Comparison of ENCODE assay signal across 8 mouse cellular contexts in the genomic region with DNA sequence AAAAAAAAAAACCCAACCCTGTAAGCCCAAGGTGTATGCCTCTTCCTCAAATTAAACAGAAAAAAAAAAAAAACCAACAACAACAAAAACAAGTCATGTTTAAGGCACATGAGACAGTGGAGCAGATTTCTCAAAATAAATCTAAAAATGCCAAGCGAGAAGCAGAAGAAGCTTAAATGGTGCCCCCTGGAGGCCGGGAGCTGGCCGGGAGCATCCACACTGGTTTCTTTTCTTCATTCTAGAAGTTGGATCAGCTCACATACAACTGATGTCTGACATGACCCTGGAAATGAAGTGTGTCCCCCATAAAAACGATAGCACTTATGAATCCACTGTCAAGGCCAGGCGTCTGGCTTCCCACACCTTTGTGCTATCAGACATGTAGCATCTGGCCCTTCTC. TPM values are rescaled to one million over a fixed set of nuclear protein-coding genes. Genes with fewer than 3 reads are reported as not detected.
DNase-seq lines count a peak whose midpoint lies in the region; ATAC-seq and TF ChIP-seq lines count a peak whose summit lies in the region.
"Had no signal": no experiment of that assay in that cellular context is flagged by ENCODE, and none has a peak within 500 bp of the region (broad histone marks: within the 10 kb centered on the region; RNA-seq: fewer than 3 reads in every experiment).

No protein-coding gene starts in this region.

- H3K4me1 ChIP-seq in hindbrain, embryonic 10.5 days (replicated peaks): no peaks in the 10 kb centered on the region
- no peaks in the 10 kb centered on the region for H3K4me1 ChIP-seq in hindbrain, embryonic 13.5 days (replicated peaks)
- no peaks in the 10 kb centered on the region for H3K4me1 ChIP-seq in thymus, adult 2 months (replicated peaks; ENCODE audit: control insufficient read depth, insufficient read depth, low read length)
- H3K4me1 ChIP-seq: limb, embryonic 15.5 days had no signal

- no peaks in the 10 kb centered on the region for H3K27me3 ChIP-seq in hindbrain, embryonic 10.5 days (ENCODE audit: insufficient read depth, poor library complexity, severe bottlenecking)
- H3K27me3 ChIP-seq in hindbrain, embryonic 13.5 days: no peaks in the 10 kb centered on the region
- no peaks in the 10 kb centered on the region for H3K27me3 ChIP-seq in thymus, adult 2 months (ENCODE audit: control insufficient read depth, insufficient read depth, low read length)
- H3K27me3 ChIP-seq: limb, embryonic 15.5 days had no signal

- H3K9ac ChIP-seq in hindbrain, embryonic 13.5 days: no peak overlapping the region
- H3K9ac ChIP-seq: limb, embryonic 15.5 days had no signal

- no peaks in the 10 kb centered on the region for H3K9me3 ChIP-seq in hindbrain, embryonic 10.5 days
- H3K9me3 ChIP-seq in hindbrain, embryonic 13.5 days: no peaks in the 10 kb centered on the region
- H3K9me3 ChIP-seq: limb, embryonic 15.5 days had no signal

- H3K36me3 ChIP-seq in hindbrain, embryonic 10.5 days: peaks cover 82% of the 10 kb centered on the region
- H3K36me3 ChIP-seq in hindbrain, embryonic 13.5 days: peaks cover 74% of the 10 kb centered on the region
- peaks cover 56% of the 10 kb centered on the region for H3K36me3 ChIP-seq in thymus, adult 2 months (ENCODE audit: control insufficient read depth, insufficient read depth, low read length)

- 56% methylated on average over 5 of the region's 5 CpGs for WGBS in hindbrain, embryonic 10.5 days
- 59% methylated on average over 5 of the region's 5 CpGs for WGBS in hindbrain, embryonic 13.5 days
- 70% methylated on average over 5 of the region's 5 CpGs for WGBS in thymus, adult 2 months

- H3K27ac ChIP-seq in hindbrain, embryonic 10.5 days: no peak overlapping the region
- H3K27ac ChIP-seq in hindbrain, embryonic 13.5 days: no peak overlapping the region
- no peak overlapping the region for H3K27ac ChIP-seq in thymus, adult 2 months (ENCODE audit: control insufficient read depth, insufficient read depth, low read length)
- H3K27ac ChIP-seq in left cerebral cortex, adult 2 months: no peak overlapping the region
- H3K27ac ChIP-seq: limb, embryonic 15.5 days had no signal

- no peak overlapping the region for H3K4me3 ChIP-seq in hindbrain, embryonic 10.5 days
- H3K4me3 ChIP-seq in hindbrain, embryonic 13.5 days: no peak overlapping the region
- H3K4me3 ChIP-seq in thymus, adult 2 months (ENCODE audit: control insufficient read depth, insufficient read depth, low read length): no peak overlapping the region
- H3K4me3 ChIP-seq in left cerebral cortex, adult 2 months: no peak overlapping the region
- H3K4me3 ChIP-seq: limb, embryonic 15.5 days had no signal

- intact Hi-C loops in left cerebral cortex, adult 2 months (cut with DNase I): loop anchor here (1.0 kb wide), 1 partner anchor 68 kb away; no protein-coding TSS in a partner anchor

- no peak for ATAC-seq in hindbrain, embryonic 13.5 days (ENCODE audit: low FRiP score)

- no peak for TF ChIP-seq CTCF in thymus, adult 2 months (IDR thresholded peaks at IDR 0.05; ENCODE audit: borderline replicate concordance, control insufficient read depth, extremely low read depth, insufficient read depth, low read length, poor library complexity)
- peak; percentile 57 for TF ChIP-seq CTCF in left cerebral cortex, adult 2 months (IDR thresholded peaks at IDR 0.05)

- H3K4me2 ChIP-seq in hindbrain, embryonic 13.5 days: no peak overlapping the region
- H3K4me2 ChIP-seq: limb, embryonic 15.5 days had no signal

- TF ChIP-seq POLR2A in thymus, adult 2 months (IDR thresholded peaks at IDR 0.05; ENCODE audit: control insufficient read depth, extremely low read depth, insufficient read depth, low read length, poor library complexity): no peak

- peak; percentile 40 for DNase-seq in hindbrain, embryonic 10.5 days (ENCODE audit: low spot score)
- DNase-seq in thymus, adult 2 months: peak; percentile 9
- DNase-seq in thymus, adult 18-20 months: no peak
- peak; percentile 24 for DNase-seq in c-Kit-positive CD71-negative TER-119-negative erythroid progenitor cells, embryonic 14.5 days (ENCODE audit: low read depth)
- peak in 1 of 2 experiments; percentile 30 for DNase-seq in left cerebral cortex, adult 2 months (ENCODE audit: extremely low spot score in 1 of 2, low spot score in 2 of 2)
- peak; percentile 67 for DNase-seq in right cerebral cortex, postnatal 14 days

RNA-seq across cellular contexts. Expression of a gene that starts 35.1 kb away (rescaled TPM):
- 11.8 and 15.9 TPM in 2 replicates for polyA plus RNA-seq in hindbrain, embryonic 10.5 days (2016; fragmentation: Nextera tagmentation; extraction: Ambion mirVana)
- polyA plus RNA-seq in hindbrain, embryonic 13.5 days (2015; fragmentation: Nextera tagmentation; extraction: Ambion mirVana): 10.7 and 11.8 TPM in 2 replicates
- polyA plus RNA-seq in thymus, adult 2 months (2012; rRNA removed): 39.0 and 44.0 TPM in 2 replicates
- 10 to 100 TPM; 29.0 to 31.5 TPM for total RNA-seq in left cerebral cortex, adult 2 months (2021)

RNA-seq across cellular contexts. Expression of a gene that starts 36.0 kb away (rescaled TPM):
- polyA plus RNA-seq in hindbrain, embryonic 10.5 days (2016; fragmentation: Nextera tagmentation; extraction: Ambion mirVana): 6.6 and 7.9 TPM in 2 replicates
- 2.4 TPM in 2 replicates for polyA plus RNA-seq in hindbrain, embryonic 13.5 days (2015; fragmentation: Nextera tagmentation; extraction: Ambion mirVana)
- 1.1 and 1.4 TPM in 2 replicates for polyA plus RNA-seq in thymus, adult 2 months (2012; rRNA removed)
- under 1 TPM in 1 of 2 experiments, not detected in 1; 0.36 TPM for total RNA-seq in left cerebral cortex, adult 2 months (2021)

RNA-seq across cellular contexts. Expression of a gene that starts 52.3 kb away (rescaled TPM):
- polyA plus RNA-seq in hindbrain, embryonic 10.5 days (2016; fragmentation: Nextera tagmentation; extraction: Ambion mirVana): 1.6 TPM in 2 replicates
- 0.40 and 1.1 TPM in 2 replicates for polyA plus RNA-seq in hindbrain, embryonic 13.5 days (2015; fragmentation: Nextera tagmentation; extraction: Ambion mirVana)
- polyA plus RNA-seq in thymus, adult 2 months (2012; rRNA removed): 3.7 and 5.8 TPM in 2 replicates
- total RNA-seq in left cerebral cortex, adult 2 months (2021): 1 to 10 TPM; 1.8 to 2.1 TPM

Comparison
In these comparisons a context has a peak if more than half of its experiments do, and no peak if none do; other contexts are left out.
1. DNase-seq: peak in hindbrain, embryonic 10.5 days (single experiment), thymus, adult 2 months (single experiment), c-Kit-positive CD71-negative TER-119-negative erythroid progenitor cells, embryonic 14.5 days (single experiment) and right cerebral cortex, postnatal 14 days (single experiment); none in thymus, adult 18-20 months (0 of 2).